Mouse (Mus musculus) neural tube, embryonic 11.5 days (tissue): ENCODE data around the gene Rab1b. TPM values are rescaled to one million over a fixed set of nuclear protein-coding genes. Genes with fewer than 3 reads are reported as not detected.

Source experiments
- ATAC-seq: fragments of 200-750 bp; cut with Nextera tagmentation; 2 replicates; pipeline ENCODE4 v1.8.0; 2017; ENCODE audit warnings: moderate number of reproducible peaks, mild to moderate bottlenecking, moderate TSS enrichment, moderate library complexity; ENCODE audit not compliant: insufficient read depth, low FRiP score, low TSS enrichment
- DNase-seq: peaks from one replicate; pipeline ENCODE4 v3.0.0-alpha.2; 2015; ENCODE audit warnings: low spot score
- H3K27ac ChIP-seq: fragments of 300-500 bp; sonication (generic); 2 replicates; pipeline ENCODE4 v1.5.1; 2014; ENCODE audit warnings: low read depth, mild to moderate bottlenecking, low read length
- H3K27me3 ChIP-seq: fragments of 300-500 bp; sonication (generic); 2 replicates; pipeline ENCODE4 v1.6.1; 2014; ENCODE audit warnings: mild to moderate bottlenecking, low read length, mixed read lengths; ENCODE audit not compliant: control insufficient read depth, insufficient read depth
- H3K36me3 ChIP-seq: fragments of 300-500 bp; sonication (generic); 2 replicates; pipeline ENCODE4 v1.6.1; 2014; ENCODE audit warnings: mild to moderate bottlenecking, low read length, moderate library complexity, mixed read lengths; ENCODE audit not compliant: control insufficient read depth, insufficient read depth
- H3K4me1 ChIP-seq: fragments of 300-500 bp; sonication (generic); 2 replicates; pipeline ENCODE4 v1.6.1; 2014; ENCODE audit warnings: low read length, mixed read lengths; ENCODE audit not compliant: control insufficient read depth, insufficient read depth
- H3K4me2 ChIP-seq: fragments of 300-500 bp; sonication (generic); 2 replicates; pipeline ENCODE4 v1.6.1; 2014; ENCODE audit warnings: low read depth, mild to moderate bottlenecking, moderate library complexity
- H3K4me3 ChIP-seq: fragments of 300-500 bp; sonication (generic); 2 replicates; pipeline ENCODE4 v1.5.1; 2014; ENCODE audit warnings: low read depth, low read length
- H3K9ac ChIP-seq: fragments of 300-500 bp; sonication (generic); 2 replicates; pipeline ENCODE4 v1.6.1; 2014; ENCODE audit warnings: mild to moderate bottlenecking, low read length
- H3K9me3 ChIP-seq: fragments of 300-500 bp; sonication (generic); 2 replicates; pipeline ENCODE4 v1.6.1; 2016; ENCODE audit warnings: low read length; ENCODE audit not compliant: control insufficient read depth
- WGBS: fragments of 180-500 bp; shearing (Covaris S2); extraction: QIAGEN DNeasy Blood & Tissue Kit; methylation state at CpG from one replicate; pipeline ENCODE4 v1.1.7; 2014; 5-methylcytosine and 5-hydroxymethylcytosine counted together
- polyA plus RNA-seq: library from polyadenylated mRNA; unstranded; fragments of >200 nt; fragmentation: Nextera tagmentation; extraction: Ambion mirVana; gene quantifications from 2 replicates; pipeline ENCODE4 v1.2.1, GENCODE M21; 2014

Gene Rab1b
- polyA plus RNA-seq, 1 experiment from 2014 or later = 266 TPM

GRCm38 (mm10) chr19:5124055-5124614 is 17.3 kb upstream of the Rab1b start:
- WGBS = 70% methylated on average over 7 of the region's 7 CpGs
- no peak for ATAC-seq
- H3K9me3 ChIP-seq = no peaks in the 10 kb centered on the region

DNA sequence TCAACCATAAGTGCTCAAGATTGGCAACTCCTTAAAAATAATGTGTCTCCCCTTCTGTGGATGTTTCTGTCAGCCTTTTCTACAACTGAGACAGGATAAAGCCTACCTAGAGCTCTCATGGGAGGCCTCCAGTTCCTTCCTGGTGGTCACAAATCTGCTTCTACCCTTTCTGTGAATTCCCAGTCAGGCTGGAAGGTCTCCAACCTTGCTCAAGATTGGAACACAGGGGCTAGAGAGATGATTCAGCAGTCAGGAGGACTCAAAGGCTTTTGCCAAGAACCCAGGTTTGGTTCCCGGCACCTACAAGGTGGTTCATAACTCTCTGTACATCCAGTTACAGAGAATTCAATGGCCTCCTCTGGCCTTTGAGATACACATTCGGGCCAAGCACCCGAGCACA is 16.4 kb upstream of the Rab1b start:
- WGBS = 83% methylated on average over 3 of the region's 3 CpGs
- DNase-seq (no peak), ATAC-seq (no peak)
- no peaks in the 10 kb centered on the region for H3K36me3 ChIP-seq
- H3K27me3 ChIP-seq = no peaks in the 10 kb centered on the region
- H3K27ac ChIP-seq = no peak overlapping the region
- no peak overlapping the region for H3K9ac ChIP-seq
- H3K9me3 ChIP-seq = no peaks in the 10 kb centered on the region
- H3K4me1 ChIP-seq = no peaks in the 10 kb centered on the region
- H3K4me3 ChIP-seq = no peak overlapping the region
- no peak overlapping the region for H3K4me2 ChIP-seq

More at GRCm38 (mm10) chr19:5124055-5124614, 17.3 kb upstream of the Rab1b start:
- Histone ChIP-seq H3K27ac (no peak overlapping the region), H3K9ac (no peak overlapping the region), H3K4me3 (no peak overlapping the region), H3K36me3 (no peaks in the 10 kb centered on the region), H3K4me2 (no peak overlapping the region), H3K27me3 (no peaks in the 10 kb centered on the region), H3K4me1 (no peaks in the 10 kb centered on the region)
- no peak for DNase-seq

GRCm38 (mm10) chr19:5122492-5122891 is 15.6 kb upstream of the Rab1b start:
- no peak for DNase-seq
- 81% methylated on average over 10 of the region's 10 CpGs for WGBS
- H3K27ac ChIP-seq = no peak overlapping the region
- ATAC-seq = no peak
- no peak overlapping the region for H3K9ac ChIP-seq
- H3K36me3 ChIP-seq = no peaks in the 10 kb centered on the region
- no peaks in the 10 kb centered on the region for H3K4me1 ChIP-seq
- no peaks in the 10 kb centered on the region for H3K27me3 ChIP-seq
- no peaks in the 10 kb centered on the region for H3K9me3 ChIP-seq
- H3K4me3 ChIP-seq = no peak overlapping the region
- no peak overlapping the region for H3K4me2 ChIP-seq

- peaks cover 8% of the 10 kb centered on the region for H3K4me1 ChIP-seq
- DNase-seq (no peak), ATAC-seq (peak; percentile 85)
- H3K27me3 ChIP-seq = no peaks in the 10 kb centered on the region
- H3K4me3 ChIP-seq = peak within 1 kb of the TSS; percentile 90
- peak within 1 kb of the TSS; percentile 49 for H3K27ac ChIP-seq
- peaks cover 3% of the 10 kb centered on the region; the same call in 1 of the 2 replicates for H3K36me3 ChIP-seq
- WGBS = under 1% methylated on average over 18 of the region's 18 CpGs
- H3K9me3 ChIP-seq = no peaks in the 10 kb centered on the region
- peak within 1 kb of the TSS; percentile 79 for H3K4me2 ChIP-seq
- H3K9ac ChIP-seq = peak within 1 kb of the TSS; percentile 66
These were observed 11.5 kb upstream of the Rab1b start, which contains the start of gene Klc2 for GRCm38 (mm10) chr19:5118384-5118698. TSS of gene Klc2 (minus strand) at chr19:5118560.

GRCm38 (mm10) chr19:5117494-5118383 is 10.9 kb upstream of the Rab1b start:
- no peaks in the 10 kb centered on the region for H3K9me3 ChIP-seq
- H3K4me1 ChIP-seq = peaks cover 8% of the 10 kb centered on the region
- DNase-seq = peak; percentile 95
- peak; percentile 89 for ATAC-seq
- peak overlapping the region; percentile 49 for H3K27ac ChIP-seq
- H3K4me2 ChIP-seq = peak overlapping the region; percentile 79
- H3K4me3 ChIP-seq = peak overlapping the region; percentile 90
- H3K9ac ChIP-seq = peak overlapping the region; percentile 68
- peaks cover 3% of the 10 kb centered on the region for H3K36me3 ChIP-seq
- no peaks in the 10 kb centered on the region for H3K27me3 ChIP-seq
- WGBS = 1% methylated on average over 78 of the region's 83 CpGs

DNA sequence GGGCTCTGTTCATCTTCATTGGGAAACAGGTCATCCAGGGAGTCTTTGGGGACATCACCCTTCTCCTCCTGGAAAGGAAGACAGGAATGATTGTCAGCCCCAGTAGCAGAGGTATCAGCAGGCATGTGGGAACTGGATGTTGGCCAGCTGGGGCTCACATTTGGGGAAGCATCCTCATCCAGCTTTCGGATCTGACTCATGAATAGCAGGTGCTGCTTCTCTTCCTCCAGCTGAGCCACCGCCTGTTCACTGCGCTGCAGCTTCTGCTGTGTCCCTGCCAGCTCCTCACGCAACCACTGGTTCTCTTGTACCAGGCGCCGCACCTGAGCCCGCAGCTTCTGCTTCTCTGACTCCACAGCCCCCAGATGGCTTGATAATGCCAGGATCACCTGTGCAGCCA is 6.9 kb upstream of the Rab1b start:
- no peak overlapping the region for H3K4me2 ChIP-seq
- no peak overlapping the region for H3K4me3 ChIP-seq
- H3K9ac ChIP-seq = no peak overlapping the region
- no peak for ATAC-seq
- peaks cover 19% of the 10 kb centered on the region for H3K36me3 ChIP-seq
- H3K4me1 ChIP-seq = peaks cover 8% of the 10 kb centered on the region
- H3K27me3 ChIP-seq = no peaks in the 10 kb centered on the region
- no peaks in the 10 kb centered on the region for H3K9me3 ChIP-seq
- H3K27ac ChIP-seq = no peak overlapping the region
- 91% methylated on average over 7 of the region's 7 CpGs for WGBS
- DNase-seq = no peak

DNA sequence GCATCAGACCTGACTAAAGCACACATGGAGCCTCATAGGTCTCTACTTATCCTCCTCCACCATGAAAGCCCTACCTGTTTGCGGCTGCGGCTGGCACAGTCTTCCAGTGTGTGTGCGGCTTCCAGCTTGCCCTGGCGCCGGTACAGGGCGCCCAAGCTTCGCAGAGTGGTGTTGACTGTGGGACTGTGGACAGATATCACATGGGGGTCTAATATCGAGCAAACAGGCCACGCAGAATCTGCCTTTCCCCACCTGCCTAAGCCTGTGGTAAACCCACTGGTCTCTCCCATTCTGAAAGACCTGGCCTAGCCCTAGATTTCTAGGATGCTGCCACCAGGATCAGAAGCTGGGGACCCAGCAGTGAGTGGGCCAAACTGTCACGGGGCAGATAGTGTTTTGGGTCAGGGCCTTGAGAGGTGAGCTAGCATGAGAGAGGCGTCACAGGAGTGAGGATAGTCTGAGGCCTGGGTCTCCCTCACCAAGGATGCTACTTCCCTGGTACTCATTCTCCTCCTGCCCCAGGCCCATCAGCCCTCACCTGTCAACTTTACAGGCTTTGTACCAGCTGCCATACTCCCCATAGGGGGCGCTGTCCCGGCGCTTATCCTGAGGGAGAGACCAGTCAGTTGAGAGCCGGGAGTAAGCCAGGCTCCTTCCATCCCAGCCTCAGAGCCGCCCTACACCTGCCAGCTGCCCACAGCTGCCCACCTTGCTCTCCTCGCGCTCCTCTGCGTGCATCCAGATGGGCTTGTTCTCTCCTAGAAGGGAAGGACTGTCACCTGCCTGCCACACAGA is 3.0 kb upstream of the Rab1b start:
- H3K4me2 ChIP-seq = no peak overlapping the region
- peaks cover 21% of the 10 kb centered on the region for H3K36me3 ChIP-seq
- ATAC-seq (no peak), DNase-seq (no peak)
- 0 out of 2 replicates have a peak, but pooled peaks cover 6% of the 10 kb centered on the region for H3K4me1 ChIP-seq
- no peak overlapping the region for H3K4me3 ChIP-seq
- no peak overlapping the region for H3K9ac ChIP-seq
- H3K27ac ChIP-seq = no peak overlapping the region
- H3K9me3 ChIP-seq = no peaks in the 10 kb centered on the region
- no peaks in the 10 kb centered on the region for H3K27me3 ChIP-seq
- WGBS = 77% methylated on average over 19 of the region's 19 CpGs

DNA sequence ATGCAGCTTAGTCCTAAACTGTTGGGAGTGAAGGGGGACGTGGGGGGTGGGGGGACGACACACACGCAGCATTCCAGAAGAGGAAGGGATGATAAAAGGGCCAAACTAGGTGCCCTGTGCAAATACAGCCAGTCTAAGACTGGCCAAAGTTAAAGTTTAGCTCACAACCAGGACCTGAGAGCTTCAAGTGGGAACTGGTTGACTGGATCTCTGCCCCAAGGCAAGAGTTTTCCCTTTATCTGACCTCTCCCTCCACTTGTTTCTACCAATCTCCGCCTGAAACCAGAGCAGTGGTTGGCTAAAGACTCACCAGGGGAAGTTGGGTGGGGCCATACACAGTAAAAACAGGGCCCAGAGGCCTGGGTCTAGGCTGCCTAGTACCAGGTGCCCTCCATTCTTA is 1.8 kb upstream of the Rab1b start:
- no peaks in the 10 kb centered on the region for H3K27me3 ChIP-seq
- H3K9ac ChIP-seq = no peak overlapping the region
- H3K4me2 ChIP-seq = no peak overlapping the region
- H3K9me3 ChIP-seq = no peaks in the 10 kb centered on the region
- DNase-seq = no peak
- no peak overlapping the region for H3K4me3 ChIP-seq
- peaks cover 28% of the 10 kb centered on the region for H3K36me3 ChIP-seq
- 0 out of 2 replicates have a peak, but pooled peaks cover 6% of the 10 kb centered on the region for H3K4me1 ChIP-seq
- no peak overlapping the region for H3K27ac ChIP-seq
- ATAC-seq = no peak
- 71% methylated on average over 4 of the region's 4 CpGs for WGBS
